Mouse (Mus musculus) megakaryocyte, adult 5-6 weeks (primary cell): ENCODE data around the gene Rbpjl. TPM values are rescaled to one million over a fixed set of nuclear protein-coding genes. Genes with fewer than 3 reads are reported as not detected.

Source experiments
- ATAC-seq: 2 replicates; pipeline ENCODE4 v1.8.0; 2016; ENCODE audit warnings: mild to moderate bottlenecking, inconsistent platforms; ENCODE audit not compliant: poor library complexity, severe bottlenecking
- total RNA-seq, 2 experiments: library from RNA; stranded (forward) in 1 of 2; stranded (reverse) in 1 of 2; fragments of 153-499, 151-499 nt in 1 of 2; fragments of 221-1000, 200-1000 nt in 1 of 2; gene quantifications; 2 replicates each; pipeline versions ENCODE4 v1.2.3 to v1.2.4; 2015 to 2017

The Rbpjl gene
- total RNA-seq, 2 experiments from 2014 or later, result not detected

DNA sequence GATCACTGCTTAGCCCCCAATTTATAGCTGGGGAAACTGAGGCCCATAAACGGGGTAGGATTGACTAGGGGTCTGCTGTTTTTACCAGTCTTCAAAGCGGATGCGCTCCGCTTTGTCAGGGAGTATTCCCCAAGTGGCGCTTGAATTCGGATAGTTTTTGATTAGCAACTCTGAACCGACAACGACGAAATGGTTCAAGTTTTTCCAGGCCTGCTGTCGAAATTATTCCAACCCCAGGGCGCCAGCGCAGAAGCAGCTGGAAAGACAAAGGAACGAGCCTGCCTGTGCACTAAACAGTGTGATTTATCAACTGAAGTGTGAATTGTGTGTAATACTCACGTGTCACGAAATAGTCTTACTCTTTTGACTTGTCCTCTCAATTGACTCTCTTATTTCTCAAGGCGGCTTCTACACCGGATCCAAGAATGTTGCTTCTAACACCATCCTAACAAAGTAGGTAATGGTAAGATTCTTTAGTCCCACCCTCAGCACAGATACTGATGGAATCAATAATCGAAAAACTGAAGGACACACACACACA lies 40.6 kb downstream of the Rbpjl start, which contains the start of gene Sdc4:
Gene Sdc4, minus strand, starts transcription at position 428 of the 541 bp plus-strand sequence.
- ATAC-seq, result no peak

DNA sequence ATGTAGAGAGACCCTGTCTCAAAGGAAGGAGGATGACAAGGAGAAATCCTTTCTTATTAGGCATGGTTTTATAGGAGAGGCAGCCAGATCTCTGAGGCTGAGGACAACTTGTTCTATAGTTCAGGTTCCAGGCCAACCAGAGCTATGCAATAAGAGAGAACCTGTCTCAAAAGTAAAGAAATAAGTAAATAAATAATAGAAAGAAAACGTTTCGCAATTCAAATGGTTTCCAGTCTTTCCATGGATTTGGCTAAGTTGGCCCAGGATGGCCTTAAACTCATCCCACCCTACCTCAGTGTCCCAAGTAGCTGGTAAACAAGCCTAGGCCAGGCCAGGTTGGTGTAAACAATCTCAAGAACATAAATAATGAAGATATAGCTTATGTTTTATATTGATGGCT lies 41.8 kb downstream of the Rbpjl start:
- no peak for ATAC-seq

GRCm38 (mm10) chr2:164445399-164446085 lies 42.6 kb downstream of the Rbpjl start:
- no peak for ATAC-seq

DNA sequence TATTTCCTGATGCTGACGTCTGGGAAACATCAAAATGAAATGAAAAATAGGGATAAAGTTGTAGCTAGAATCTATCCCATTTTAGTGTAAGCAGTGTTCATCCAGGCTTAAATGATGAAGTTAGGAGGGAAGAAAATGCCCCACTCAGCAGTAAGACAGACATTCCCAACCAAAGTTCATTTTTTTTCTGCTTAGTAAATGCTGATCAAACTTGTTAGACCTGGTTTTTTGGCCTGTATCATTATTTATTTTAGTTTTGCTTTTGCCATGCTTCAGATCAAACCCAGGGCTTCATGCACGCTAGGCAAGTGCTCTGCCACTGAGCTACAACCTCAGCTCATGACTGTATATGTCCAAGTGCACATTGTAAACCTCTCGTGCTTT lies 43.1 kb downstream of the Rbpjl start:
- ATAC-seq, result no peak

DNA sequence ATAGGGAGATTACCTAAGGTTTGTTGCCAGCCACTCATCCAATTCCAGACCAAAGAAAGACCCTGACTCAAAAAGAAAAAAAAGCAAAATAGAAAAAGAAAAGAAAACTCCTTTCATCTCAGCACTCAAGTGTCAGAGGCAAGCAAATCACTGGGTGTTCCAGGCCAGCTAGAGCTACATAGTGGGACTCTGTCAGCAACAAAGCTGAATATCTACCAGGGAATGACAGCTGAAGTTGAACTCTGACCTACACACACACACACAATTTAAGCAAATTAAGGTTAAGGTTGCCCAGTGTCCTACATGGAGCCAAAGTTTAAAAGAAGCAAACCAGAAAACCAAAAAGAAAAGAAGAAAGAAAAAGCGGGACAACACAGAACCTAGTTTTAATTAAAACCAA lies 45.2 kb downstream of the Rbpjl start:
- ATAC-seq, result no peak

DNA sequence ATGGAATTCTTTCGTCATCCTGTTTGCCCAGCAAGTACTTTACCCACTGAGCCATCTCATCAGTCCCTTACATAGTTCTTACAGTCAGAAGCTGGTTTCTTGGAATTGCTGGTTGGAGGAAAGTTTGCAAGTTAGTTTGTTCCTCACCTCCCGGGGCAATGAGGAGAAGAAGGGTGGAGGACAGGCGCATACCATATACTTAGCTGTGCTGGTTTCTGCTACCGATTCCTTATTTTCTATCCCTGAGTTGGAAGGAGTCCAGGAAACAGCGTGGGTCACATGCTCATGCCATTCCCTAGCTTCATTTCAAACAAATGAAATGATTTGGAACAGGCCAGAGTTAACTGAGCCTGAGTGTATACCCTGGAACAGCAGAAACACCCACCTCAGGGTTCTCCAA lies 46.0 kb downstream of the Rbpjl start:
- ATAC-seq, result no peak

DNA sequence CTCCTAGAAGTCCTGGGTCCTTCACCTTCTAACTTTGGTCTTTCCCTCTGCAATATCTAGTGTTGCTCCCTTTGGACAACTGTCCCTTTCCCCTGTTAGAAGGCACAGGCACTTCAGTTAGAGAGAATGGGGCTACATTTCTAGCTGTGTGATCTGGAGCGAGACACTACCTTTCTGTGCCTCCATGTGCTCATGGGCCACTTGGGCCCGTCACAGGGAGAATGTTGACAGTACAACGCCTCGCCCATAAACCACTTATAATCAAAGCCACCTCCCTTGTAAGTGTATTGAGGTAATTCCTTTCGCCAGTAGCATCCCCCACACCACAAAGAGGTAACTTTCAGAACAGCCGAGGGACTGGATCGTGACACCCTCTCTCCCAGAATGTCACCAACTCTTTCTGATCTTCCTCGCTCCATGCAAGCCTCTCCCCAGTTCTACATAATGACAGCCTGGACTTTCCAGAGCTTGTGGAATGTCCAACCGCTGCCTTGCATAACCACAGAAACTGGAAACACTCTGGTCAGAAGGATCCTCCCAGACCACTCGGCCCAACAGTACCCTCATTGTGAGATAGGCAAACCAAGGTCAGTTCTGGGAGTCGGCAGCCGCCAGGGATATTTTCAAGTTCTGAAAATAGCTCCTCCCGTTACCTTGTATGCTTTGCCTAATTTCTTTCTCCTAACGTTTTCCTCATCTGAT lies 46.6 kb downstream of the Rbpjl start:
- ATAC-seq, result no peak

GRCm38 (mm10) chr2:164452000-164452676 lies 49.2 kb downstream of the Rbpjl start:
- no peak for ATAC-seq

DNA sequence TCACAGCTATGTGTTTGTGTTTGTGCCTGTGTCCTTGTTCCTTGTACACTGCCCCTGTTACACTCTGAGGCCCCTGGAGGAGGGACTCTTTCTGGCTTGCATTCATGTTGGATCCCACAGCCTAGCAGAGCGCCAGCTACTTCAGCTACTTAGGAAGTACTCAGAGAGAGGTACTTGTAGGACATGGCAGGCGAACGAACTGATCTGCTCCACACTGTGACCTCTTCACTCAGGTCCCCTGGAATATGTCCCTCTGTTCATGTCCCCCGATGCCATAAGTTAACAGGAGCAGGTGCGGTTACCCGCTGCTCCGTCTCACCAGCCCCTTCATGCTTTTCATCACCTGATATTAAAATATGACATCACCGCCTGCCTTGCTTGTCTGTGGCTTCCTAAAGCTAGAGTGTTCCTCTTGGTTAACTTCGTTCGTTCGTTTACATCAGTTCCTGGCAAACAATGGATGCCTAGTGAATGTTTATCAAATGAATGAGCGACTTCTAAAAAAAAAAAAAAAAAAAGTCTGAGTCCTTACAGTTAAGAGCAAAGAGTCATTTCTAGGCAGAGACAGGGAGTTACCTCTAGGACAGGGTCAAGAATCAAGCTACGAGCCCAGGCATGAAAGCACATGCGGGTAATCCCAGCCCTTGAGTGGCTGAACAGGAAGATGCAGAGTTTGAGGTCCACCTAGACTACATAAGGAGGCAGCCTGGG lies 50.3 kb downstream of the Rbpjl start:
- no peak for ATAC-seq

- ATAC-seq, result no peak
Measured at GRCm38 (mm10) chr2:164453887-164454500, 51.1 kb downstream of the Rbpjl start.

DNA sequence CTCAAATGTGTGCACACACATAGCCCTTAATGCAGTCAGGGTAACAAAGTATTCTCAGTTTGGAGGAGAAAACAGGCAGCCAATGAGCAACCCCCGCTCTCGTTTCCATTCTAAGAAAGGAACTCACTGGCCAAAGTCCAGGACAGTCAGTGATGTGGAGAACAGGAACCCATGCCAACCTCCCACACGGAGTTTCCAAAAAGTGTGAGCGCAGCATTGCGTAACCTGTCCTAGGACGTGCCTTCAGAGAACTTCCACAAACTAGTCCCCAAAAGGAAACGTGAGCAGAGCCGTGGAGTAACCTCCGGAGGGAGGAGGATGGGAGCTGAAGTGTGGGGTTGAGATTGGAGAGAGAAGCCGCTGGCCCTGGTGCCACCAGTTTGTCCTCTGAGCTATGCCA lies 51.9 kb downstream of the Rbpjl start:
- ATAC-seq, result peak; percentile 81

DNA sequence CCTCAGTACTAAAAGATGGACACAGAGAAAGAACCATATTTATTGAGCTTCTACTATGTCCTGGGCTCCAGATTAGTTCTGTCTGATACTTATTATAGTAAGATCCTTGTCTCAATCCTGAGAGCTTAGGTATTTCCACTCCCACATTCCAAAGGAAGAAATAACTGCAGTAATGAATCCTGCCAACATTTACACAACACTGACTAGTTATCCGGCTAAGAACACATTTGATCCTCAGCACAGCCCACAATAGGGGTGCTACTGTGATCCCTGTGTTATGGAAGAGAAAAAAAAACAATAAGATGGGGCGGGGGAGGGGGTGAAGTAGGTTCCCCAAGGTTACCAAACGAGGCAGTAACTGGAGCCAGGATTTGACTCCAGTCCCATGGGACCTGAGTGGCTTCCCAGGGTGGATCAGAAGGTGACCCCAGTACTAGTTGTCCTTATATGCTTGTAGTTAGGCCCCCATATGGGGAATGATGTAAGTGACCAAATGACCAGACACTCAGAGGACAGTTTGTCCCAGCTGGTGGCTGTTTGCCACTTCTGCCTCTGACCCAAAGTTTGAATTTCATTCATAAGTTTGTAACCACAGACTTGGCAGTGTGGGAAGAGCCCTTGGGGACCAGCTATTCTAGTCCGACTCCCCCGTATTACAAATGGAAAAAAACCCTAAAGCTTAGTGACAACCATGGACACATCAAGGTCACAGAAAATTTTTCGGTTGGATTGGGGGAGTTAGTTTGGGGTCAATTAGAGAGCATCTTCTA lies 52.7 kb downstream of the Rbpjl start:
- no peak for ATAC-seq

- no peak for ATAC-seq
Measured at GRCm38 (mm10) chr2:164456413-164456812, 53.5 kb downstream of the Rbpjl start.

DNA sequence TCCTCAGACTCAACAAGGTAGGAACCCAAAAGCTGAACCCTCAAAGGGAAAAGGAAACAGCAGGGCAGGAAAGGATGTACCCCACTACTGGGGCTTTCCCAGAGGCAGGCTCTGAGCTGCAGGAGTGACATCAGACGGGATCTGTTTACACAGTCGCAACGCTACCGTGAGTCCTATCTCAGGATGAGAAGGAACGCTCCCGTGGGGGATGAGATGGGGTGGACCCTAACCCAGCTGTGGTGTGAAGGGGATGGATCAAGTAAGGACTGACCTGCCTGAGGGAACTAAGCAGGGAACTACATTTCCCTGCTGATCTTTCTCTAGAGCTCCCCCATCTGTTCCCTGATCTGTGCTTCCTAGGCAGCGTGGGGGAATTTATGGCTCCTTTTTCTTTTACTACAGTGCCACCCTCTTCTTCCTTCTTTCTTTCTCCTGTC lies 53.9 kb downstream of the Rbpjl start, which contains the start of gene Sys1:
Gene Sys1, plus strand, starts transcription at position 101 of the 437 bp plus-strand sequence.
- no peak for ATAC-seq

- no peak for ATAC-seq
Measured at GRCm38 (mm10) chr2:164457942-164458341, 55.0 kb downstream of the Rbpjl start.

GRCm38 (mm10) chr2:164458535-164458934 lies 55.6 kb downstream of the Rbpjl start:
- ATAC-seq, result no peak

DNA sequence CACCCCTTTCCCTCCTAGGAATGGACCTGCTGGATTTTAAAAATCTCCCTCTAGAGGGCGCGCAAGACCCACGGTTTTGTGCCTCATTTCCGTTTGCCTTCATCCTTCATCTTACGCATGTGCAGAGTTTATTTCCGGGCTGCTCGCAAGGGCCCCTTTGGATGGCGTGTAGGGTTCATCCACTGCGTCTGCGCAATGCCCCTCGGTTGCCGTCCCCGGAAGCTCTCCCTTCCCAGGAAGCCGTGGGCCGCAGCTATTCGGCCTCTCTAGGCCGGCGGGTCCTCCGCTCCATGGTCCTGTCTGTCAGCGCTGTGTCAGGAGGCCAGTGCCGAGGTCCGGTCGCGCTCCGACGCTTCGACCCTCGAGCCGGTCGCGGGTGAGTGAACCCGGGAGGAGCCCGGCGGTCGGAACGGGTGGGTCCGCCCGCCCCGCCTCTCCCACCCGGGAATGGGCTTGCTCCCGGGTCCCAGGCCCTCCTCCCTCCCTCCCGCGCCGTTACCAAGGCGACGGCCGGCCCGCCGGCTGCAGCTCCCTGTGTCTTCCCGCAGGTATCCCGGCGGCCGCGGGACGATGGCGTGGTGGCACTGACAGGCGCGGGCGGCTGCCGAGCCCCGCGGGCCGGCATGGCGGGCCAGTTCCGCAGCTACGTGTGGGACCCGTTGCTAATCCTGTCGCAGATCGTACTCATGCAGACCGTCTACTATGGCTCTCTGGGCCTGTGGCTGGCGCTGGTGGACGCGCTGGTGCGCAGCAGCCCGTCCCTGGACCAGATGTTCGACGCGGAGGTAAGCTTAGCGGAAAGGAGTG lies 58.0 kb downstream of the Rbpjl start, which contains the start of gene Gm20458:
Gene Gm20458, plus strand, starts transcription at position 223 of the 807 bp plus-strand sequence.
- peak; percentile 95 for ATAC-seq
